Mouse (Mus musculus) c-Kit-positive CD71-positive TER-119-positive erythroid progenitor cells, embryonic 14.5 days (primary cell): ENCODE results near the gene 4933434E20Rik.
A peak's percentile ranks its signal among the peaks of the same experiment; 100 is the strongest.

Source experiments
- DNase-seq: peaks from one replicate; pipeline ENCODE4 v3.0.0-alpha.2; 2013; ENCODE audit warnings: low spot score

The 4933434E20Rik gene

GRCm38 (mm10) chr3:90051441-90052350 lies at the start of gene 4933434E20Rik:
Gene 4933434E20Rik (plus strand): TSS chr3:90051636.
- peak; percentile 50 for DNase-seq

GRCm38 (mm10) chr3:90004091-90004796 lies 47.2 kb upstream of the 4933434E20Rik start:
- no peak for DNase-seq

GRCm38 (mm10) chr3:90010291-90010690 lies 41.1 kb upstream of the 4933434E20Rik start:
- no peak for DNase-seq

GRCm38 (mm10) chr3:90016626-90017025 lies 34.8 kb upstream of the 4933434E20Rik start:
- no peak for DNase-seq

- DNase-seq = no peak
These were observed 16.8 kb upstream of the 4933434E20Rik start for GRCm38 (mm10) chr3:90034653-90035052.

- no peak for DNase-seq
These were observed 15.2 kb upstream of the 4933434E20Rik start for GRCm38 (mm10) chr3:90036263-90036662.

GRCm38 (mm10) chr3:90049691-90050090 lies 1.7 kb upstream of the 4933434E20Rik start:
- no peak for DNase-seq

GRCm38 (mm10) chr3:90052351-90053241 lies 1.2 kb downstream of the 4933434E20Rik start, which contains the start of gene Ubap2l:
Gene Ubap2l (minus strand): TSS chr3:90052628.
- DNase-seq = peak; percentile 97

GRCm38 (mm10) chr3:90061549-90061948 lies 10.1 kb downstream of the 4933434E20Rik start:
- DNase-seq = no peak

GRCm38 (mm10) chr3:90062539-90062938 lies 11.1 kb downstream of the 4933434E20Rik start:
- no peak for DNase-seq

GRCm38 (mm10) chr3:90064383-90064782 lies 12.9 kb downstream of the 4933434E20Rik start:
- DNase-seq = no peak

GRCm38 (mm10) chr3:90065553-90065952 lies 14.1 kb downstream of the 4933434E20Rik start:
- peak; percentile 59 for DNase-seq

GRCm38 (mm10) chr3:90067851-90068250 lies 16.4 kb downstream of the 4933434E20Rik start:
- DNase-seq = no peak

GRCm38 (mm10) chr3:90069688-90070087 lies 18.3 kb downstream of the 4933434E20Rik start:
- DNase-seq = no peak

GRCm38 (mm10) chr3:90072294-90072693 lies 20.9 kb downstream of the 4933434E20Rik start, which contains the start of gene Tpm3:
Gene Tpm3 (plus strand): TSS chr3:90072649.
- no peak for DNase-seq

GRCm38 (mm10) chr3:90076921-90077716 lies 25.7 kb downstream of the 4933434E20Rik start:
- peak; percentile 86 for DNase-seq

- DNase-seq = no peak
These were observed 26.8 kb downstream of the 4933434E20Rik start for GRCm38 (mm10) chr3:90078224-90078623.

GRCm38 (mm10) chr3:90079133-90079762 lies 27.8 kb downstream of the 4933434E20Rik start:
- DNase-seq = peak; percentile 90

GRCm38 (mm10) chr3:90079763-90080497 lies 28.5 kb downstream of the 4933434E20Rik start:
- DNase-seq = peak; percentile 64

- peak; percentile 48 for DNase-seq
These were observed 29.0 kb downstream of the 4933434E20Rik start for GRCm38 (mm10) chr3:90080498-90080863.
